Mouse (Mus musculus) MEL (cell line): Measurements from ENCODE around the gene Cul1. TPM values are rescaled to one million over a fixed set of nuclear protein-coding genes. Genes with fewer than 3 reads are reported as not detected.

Experiments
- DNase-seq: peaks from one replicate; pipeline ENCODE4 v3.0.0; 2011; ENCODE audit warnings: low read depth, low spot score
- H3K27ac ChIP-seq: 2 replicates; pipeline ENCODE4 v1.5.1; 2012; ENCODE audit warnings: low read depth, mild to moderate bottlenecking, control low read depth, low read length, moderate library complexity; ENCODE audit not compliant: control insufficient read depth
- H3K27me3 ChIP-seq, 2 experiments: fragments of 150-350 bp in 1 of 2; sonication (generic) in 1 of 2; 2 replicates each; pipeline ENCODE4 v1.6.1; 2012; ENCODE audit warnings: low read length in 2 of 2, mild to moderate bottlenecking in 2 of 2, improper control_type of control experiment in 1 of 2, moderate library complexity in 1 of 2; ENCODE audit not compliant: insufficient read depth in 2 of 2, control insufficient read depth in 1 of 2
- H3K36me3 ChIP-seq, 2 experiments: 2 replicates each; pipeline ENCODE4 v1.6.1; 2012 to 2014; ENCODE audit warnings: low read length in 2 of 2, improper control_type of control experiment in 1 of 2, inconsistent platforms in 1 of 2, mild to moderate bottlenecking in 1 of 2; ENCODE audit not compliant: insufficient read depth in 2 of 2, control insufficient read depth in 1 of 2
- H3K4me1 ChIP-seq, 2 experiments: fragments of 150-350 bp in 1 of 2; sonication (generic) in 1 of 2; 2 replicates each; pipeline ENCODE4 v1.6.1; 2012; ENCODE audit warnings: low read length in 2 of 2, improper control_type of control experiment in 1 of 2, mild to moderate bottlenecking in 1 of 2; ENCODE audit not compliant: insufficient read depth in 2 of 2, control insufficient read depth in 1 of 2
- H3K4me3 ChIP-seq, 2 experiments: fragments of 150-350 bp in 1 of 2; sonication (generic) in 1 of 2; 2 replicates each; pipeline ENCODE4 v1.5.1; 2012; ENCODE audit warnings: low read depth in 2 of 2, low read length in 2 of 2, mild to moderate bottlenecking in 2 of 2, moderate library complexity in 2 of 2, control low read depth in 1 of 2, improper control_type of control experiment in 1 of 2; ENCODE audit not compliant: control insufficient read depth in 1 of 2, insufficient read depth in 1 of 2
- H3K79me2 ChIP-seq: 2 replicates; pipeline ENCODE4 v1.6.1; 2012; ENCODE audit warnings: mild to moderate bottlenecking, low read length, moderate library complexity; ENCODE audit not compliant: control insufficient read depth, poor library complexity, insufficient read depth
- H3K9ac ChIP-seq: 2 replicates; pipeline ENCODE4 v1.6.1; 2012; ENCODE audit warnings: low read depth, mild to moderate bottlenecking, control low read depth, low read length, moderate library complexity; ENCODE audit not compliant: control insufficient read depth, poor library complexity, severe bottlenecking
- H3K9me3 ChIP-seq: fragments of 150-350 bp; sonication (generic); replicated peaks from 2 replicates; pipeline ENCODE4 v1.6.1; 2012; ENCODE audit warnings: mild to moderate bottlenecking, low read length, improper control_type of control experiment, moderate library complexity; ENCODE audit not compliant: insufficient read depth
- BHLHE40 ChIP-seq: IDR thresholded peaks from 2 replicates; pipeline ENCODE4 v1.6.1; 2012; ENCODE audit warnings: low read depth, mild to moderate bottlenecking, inconsistent platforms, low read length, improper control_type of control experiment, borderline replicate concordance
- CHD1 ChIP-seq: IDR thresholded peaks from 2 replicates; pipeline ENCODE4 v1.6.1; 2012; ENCODE audit warnings: low read depth, mild to moderate bottlenecking, inconsistent platforms, low read length, improper control_type of control experiment
- CHD2 ChIP-seq: IDR thresholded peaks from 2 replicates; pipeline ENCODE4 v1.6.1; 2011; ENCODE audit warnings: low read length, improper control_type of control experiment
- CTCF ChIP-seq, 3 experiments: IDR thresholded peaks in 2 of 3; conservative IDR thresholded peaks in 1 of 3; 2 replicates each; pipeline ENCODE4 v1.5.1; 2011 to 2012; ENCODE audit warnings: low read length in 3 of 3, low read depth in 2 of 3, mild to moderate bottlenecking in 2 of 3, improper control_type of control experiment in 1 of 3, inconsistent platforms in 1 of 3, mixed read lengths in 1 of 3, moderate library complexity in 1 of 3; ENCODE audit not compliant: control insufficient read depth in 1 of 3, insufficient read depth in 1 of 3, poor library complexity in 1 of 3, severe bottlenecking in 1 of 3
- E2F4 ChIP-seq: IDR thresholded peaks from 2 replicates; pipeline ENCODE4 v1.6.1; 2011; ENCODE audit warnings: low read depth, low read length, improper control_type of control experiment, borderline replicate concordance
- ELF1 ChIP-seq: IDR thresholded peaks from 2 replicates; pipeline ENCODE4 v1.6.1; 2014; ENCODE audit warnings: low read depth, mild to moderate bottlenecking, inconsistent platforms, low read length, improper control_type of control experiment, moderate library complexity
- EP300 ChIP-seq, 2 experiments: IDR thresholded peaks; 2 replicates each; pipeline ENCODE4 v1.6.1; 2011; ENCODE audit warnings: improper control_type of control experiment in 2 of 2, low read length in 2 of 2, low read depth in 1 of 2, mild to moderate bottlenecking in 1 of 2
- ETS1 ChIP-seq: IDR thresholded peaks from 2 replicates; pipeline ENCODE4 v1.6.1; 2012; ENCODE audit warnings: low read depth, mild to moderate bottlenecking, inconsistent platforms, low read length, improper control_type of control experiment, moderate library complexity
- GATA1 ChIP-seq: IDR thresholded peaks from 2 replicates; pipeline ENCODE4 v1.6.1; 2011; ENCODE audit warnings: low read depth, low read length, improper control_type of control experiment
- HCFC1 ChIP-seq: IDR thresholded peaks from 2 replicates; pipeline ENCODE4 v1.6.1; 2012; ENCODE audit warnings: low read depth, mild to moderate bottlenecking, inconsistent platforms, low read length, improper control_type of control experiment, moderate library complexity
- JUND ChIP-seq: IDR thresholded peaks from 2 replicates; pipeline ENCODE4 v1.6.1; 2011; ENCODE audit warnings: low read depth, mild to moderate bottlenecking, improper control_type of control experiment, low read length
- KAT2A ChIP-seq: conservative IDR thresholded peaks from 2 replicates; pipeline ENCODE4 v1.6.1; 2012; ENCODE audit warnings: low read depth, low read length, improper control_type of control experiment, inconsistent platforms
- MAFK ChIP-seq: IDR thresholded peaks from 2 replicates; pipeline ENCODE4 v1.6.1; 2011; ENCODE audit warnings: low read depth, mild to moderate bottlenecking, low read length, improper control_type of control experiment, borderline replicate concordance
- MYC ChIP-seq: IDR thresholded peaks from 2 replicates; pipeline ENCODE4 v1.6.1; 2011; ENCODE audit warnings: low read depth, mild to moderate bottlenecking, low read length, improper control_type of control experiment, moderate library complexity
- NELFE ChIP-seq: IDR thresholded peaks from 2 replicates; pipeline ENCODE4 v1.6.1; 2011; ENCODE audit warnings: low read depth, low read length, improper control_type of control experiment
- NRF1 ChIP-seq: IDR thresholded peaks from 2 replicates; pipeline ENCODE4 v1.6.1; 2014; ENCODE audit warnings: low read depth, mild to moderate bottlenecking, inconsistent platforms, low read length, improper control_type of control experiment, moderate library complexity; ENCODE audit not compliant: poor library complexity, insufficient read depth, severe bottlenecking
- POLR2A ChIP-seq, 2 experiments: IDR thresholded peaks; 2 replicates each; pipeline ENCODE4 v1.6.1; 2011 to 2012; ENCODE audit warnings: low read length in 2 of 2, mild to moderate bottlenecking in 2 of 2, control low read depth in 1 of 2, improper control_type of control experiment in 1 of 2, low read depth in 1 of 2, moderate library complexity in 1 of 2; ENCODE audit not compliant: control insufficient read depth in 1 of 2, insufficient read depth in 1 of 2, poor library complexity in 1 of 2
- POLR2AphosphoS5 ChIP-seq: IDR thresholded peaks from 2 replicates; pipeline ENCODE4 v1.6.1; 2012; ENCODE audit warnings: low read depth, borderline replicate concordance, mild to moderate bottlenecking, inconsistent platforms, low read length, moderate library complexity, mixed read lengths
- RAD21 ChIP-seq: IDR thresholded peaks from 2 replicates; pipeline ENCODE4 v1.6.1; 2011; ENCODE audit warnings: mild to moderate bottlenecking, low read depth, low read length, improper control_type of control experiment
- RCOR1 ChIP-seq: IDR thresholded peaks from 2 replicates; pipeline ENCODE4 v1.6.1; 2012; ENCODE audit warnings: low read depth, mild to moderate bottlenecking, inconsistent platforms, low read length, improper control_type of control experiment
- TAL1 ChIP-seq: IDR thresholded peaks from 2 replicates; pipeline ENCODE4 v1.6.1; 2012; ENCODE audit warnings: mild to moderate bottlenecking, inconsistent platforms, low read length, moderate library complexity, mixed read lengths
- UBTF ChIP-seq: IDR thresholded peaks from 2 replicates; pipeline ENCODE4 v1.6.1; 2012; ENCODE audit warnings: low read depth, mild to moderate bottlenecking, inconsistent platforms, low read length, improper control_type of control experiment, moderate library complexity, borderline replicate concordance; ENCODE audit not compliant: insufficient read depth
- USF2 ChIP-seq, 2 experiments: IDR thresholded peaks; 2 replicates each; pipeline ENCODE4 v1.6.1; 2011 to 2012; ENCODE audit warnings: improper control_type of control experiment in 2 of 2, low read length in 2 of 2, borderline replicate concordance in 1 of 2, inconsistent platforms in 1 of 2, low read depth in 1 of 2, mild to moderate bottlenecking in 1 of 2; ENCODE audit not compliant: insufficient read depth in 1 of 2
- ZC3H11A ChIP-seq: IDR thresholded peaks from 2 replicates; pipeline ENCODE4 v1.6.1; 2012; ENCODE audit warnings: low read depth, mild to moderate bottlenecking, inconsistent platforms, low read length, improper control_type of control experiment
- ZMIZ1 ChIP-seq: IDR thresholded peaks from 2 replicates; pipeline ENCODE4 v1.6.1; 2012; ENCODE audit warnings: low read depth, mild to moderate bottlenecking, inconsistent platforms, low read length, improper control_type of control experiment, moderate library complexity
- ZNF384 ChIP-seq: IDR thresholded peaks from 2 replicates; pipeline ENCODE4 v1.6.1; 2012; ENCODE audit warnings: low read depth, mild to moderate bottlenecking, inconsistent platforms, low read length, improper control_type of control experiment
- polyA plus RNA-seq, 2 experiments: library from polyadenylated mRNA; stranded (reverse) in 1 of 2; unstranded in 1 of 2; fragments of >175 nt in 1 of 2; fragments of >200 nt in 1 of 2; gene quantifications; 2 replicates each; pipeline versions ENCODE4 v1.2.1 to v1.2.4; 2012; ENCODE audit warnings: low replicate concordance in 2 of 2, low read depth in 1 of 2; ENCODE audit not compliant: insufficient read length in 2 of 2, insufficient read depth in 1 of 2, missing spikeins in 1 of 2
- total RNA-seq: library from RNA; depleted of rRNA; stranded (reverse); fragments of 300-350 nt; gene quantifications from 2 replicates; pipeline ENCODE4 v1.2.3, GENCODE M21; 2012

Cul1 gene
- total and polyA plus RNA-seq, 3 experiments, result 40.4 to 58.4 TPM; not detected in 1

GRCm38 (mm10) chr6:47535333-47535732 is 82.1 kb downstream of the Cul1 start:
- H3K27ac ChIP-seq, result no peak overlapping the region
- no peak overlapping the region for H3K9ac ChIP-seq
- no peaks in the 10 kb centered on the region for H3K27me3 ChIP-seq
- no peaks in the 10 kb centered on the region for H3K4me1 ChIP-seq
- H3K36me3 ChIP-seq, result peaks cover 0 to 1% of the 10 kb centered on the region in 2 experiments; a peak in 1 of 4 replicates
- DNase-seq, result no peak
- H3K9me3 ChIP-seq, result no peaks in the 10 kb centered on the region
- H3K4me3 ChIP-seq, result no peak overlapping the region
- no peaks in the 10 kb centered on the region for H3K79me2 ChIP-seq
- TF ChIP-seq CHD2, result no peak
- TF ChIP-seq POLR2A (IDR thresholded peaks at IDR 0.05; ENCODE audit: control insufficient read depth in 1 of 2, insufficient read depth in 1 of 2, low read depth in 1 of 2, low read length in 2 of 2, poor library complexity in 1 of 2), result no peak
- TF ChIP-seq MYC, result no peak
- no peak for TF ChIP-seq ELF1
- TF ChIP-seq, all 39 proteins: peak for 0

GRCm38 (mm10) chr6:47552280-47552679 is 99.1 kb downstream of the Cul1 start:
- DNase-seq, result no peak
- Histone ChIP-seq H3K36me3 (peaks cover 12 to 14% of the 10 kb centered on the region in 2 experiments), H3K9ac (no peak overlapping the region), H3K4me1 (peaks cover 3 to 5% of the 10 kb centered on the region in 2 experiments), H3K79me2 (no peaks in the 10 kb centered on the region), H3K4me3 (no peak overlapping the region), H3K27ac (no peak overlapping the region), H3K27me3 (no peaks in the 10 kb centered on the region), H3K9me3 (no peaks in the 10 kb centered on the region)
- TF ChIP-seq JUND, result no peak
- TF ChIP-seq RCOR1, result peak; percentile 49; the same call in 1 of the 2 replicates
- no peak for TF ChIP-seq HCFC1
- no peak for TF ChIP-seq RAD21
- no peak for TF ChIP-seq ZC3H11A
- peak; percentile 63 for TF ChIP-seq ETS1
- TF ChIP-seq ZNF384, result no peak
- TF ChIP-seq KAT2A, result no peak
- TF ChIP-seq BHLHE40, result no peak
- no peak for TF ChIP-seq CTCF (IDR thresholded peaks at IDR 0.05 in 2 of 3, conservative IDR thresholded peaks at IDR 0.05 in 1 of 3; ENCODE audit: control insufficient read depth in 1 of 3, insufficient read depth in 1 of 3, low read depth in 2 of 3, low read length in 3 of 3, poor library complexity in 1 of 3, severe bottlenecking in 1 of 3)
- TF ChIP-seq MAFK, result no peak
- no peak for TF ChIP-seq MYC
- TF ChIP-seq E2F4, result no peak
- peak; percentile 63 for TF ChIP-seq GATA1
- TF ChIP-seq ZMIZ1, result no peak
- TF ChIP-seq TAL1, result no peak
- TF ChIP-seq CHD1, result no peak
- TF ChIP-seq EP300 (IDR thresholded peaks at IDR 0.05; ENCODE audit: low read depth in 1 of 2, low read length in 2 of 2), result peak in 1 of 2 experiments; percentile 30; a peak in 1 of 4 replicates
- no peak for TF ChIP-seq NRF1
- no peak for TF ChIP-seq ELF1
- TF ChIP-seq NELFE, result no peak
- TF ChIP-seq USF2 (IDR thresholded peaks at IDR 0.05; ENCODE audit: borderline replicate concordance in 1 of 2, insufficient read depth in 1 of 2, low read depth in 1 of 2, low read length in 2 of 2), result no peak
- no peak for TF ChIP-seq POLR2AphosphoS5
- TF ChIP-seq UBTF, result no peak
